Mouse (Mus musculus) heart, embryonic 10.5 days (tissue): ENCODE results near the gene Smim17. TPM values are rescaled to one million over a fixed set of nuclear protein-coding genes. Genes with fewer than 3 reads are reported as not detected.

Experiments used
- DNase-seq: peaks from one replicate; pipeline ENCODE4 v3.0.0-alpha.2; 2017; ENCODE audit warnings: low spot score
- H3K27ac ChIP-seq: fragments of 300-500 bp; sonication (generic); 2 replicates; pipeline ENCODE4 v1.5.1; 2016; ENCODE audit warnings: mild to moderate bottlenecking
- H3K27me3 ChIP-seq: fragments of 300-500 bp; sonication (generic); 2 replicates; pipeline ENCODE4 v1.6.1; 2016; ENCODE audit warnings: mild to moderate bottlenecking; ENCODE audit not compliant: poor library complexity, insufficient read depth, severe bottlenecking
- H3K36me3 ChIP-seq: fragments of 300-500 bp; sonication (generic); 2 replicates; pipeline ENCODE4 v1.6.1; 2016; ENCODE audit warnings: mild to moderate bottlenecking, moderate library complexity
- H3K4me1 ChIP-seq: fragments of 300-500 bp; sonication (generic); 2 replicates; pipeline ENCODE4 v1.6.1; 2016; ENCODE audit warnings: mild to moderate bottlenecking
- H3K4me3 ChIP-seq: fragments of 300-500 bp; sonication (generic); 2 replicates; pipeline ENCODE4 v1.5.1; 2016; ENCODE audit warnings: mild to moderate bottlenecking, moderate library complexity
- H3K9me3 ChIP-seq: fragments of 300-500 bp; sonication (generic); 2 replicates; pipeline ENCODE4 v1.6.1; 2016; ENCODE audit warnings: mild to moderate bottlenecking, moderate library complexity
- WGBS: fragments of 180-500 bp; shearing (Covaris S2); methylation state at CpG from one replicate; pipeline ENCODE4 v1.1.7; 2016; 5-methylcytosine and 5-hydroxymethylcytosine counted together
- polyA plus RNA-seq: library from polyadenylated mRNA; unstranded; fragments of >200 nt; fragmentation: Nextera tagmentation; extraction: Ambion mirVana; gene quantifications from 2 replicates; pipeline ENCODE4 v1.2.1, GENCODE M21; 2016

The Smim17 gene
- polyA plus RNA-seq, 1 experiment from 2014 or later: 0.18 TPM

- no peak for DNase-seq
- H3K27me3 ChIP-seq: no peaks in the 10 kb centered on the region
- WGBS: 86% methylated on average over 8 of the region's 8 CpGs
- H3K36me3 ChIP-seq: no peaks in the 10 kb centered on the region; the same call in 1 of the 2 replicates
- no peak overlapping the region for H3K4me3 ChIP-seq
- no peaks in the 10 kb centered on the region for H3K9me3 ChIP-seq
- no peak overlapping the region for H3K27ac ChIP-seq
- peaks cover 6% of the 10 kb centered on the region; the same call in 1 of the 2 replicates for H3K4me1 ChIP-seq
These were observed 20.1 kb upstream of the Smim17 start for GRCm38 (mm10) chr7:6378441-6378840.

GRCm38 (mm10) chr7:6381431-6381830 lies 17.1 kb upstream of the Smim17 start:
- DNase-seq: no peak
- Histone ChIP-seq H3K27me3 (no peaks in the 10 kb centered on the region), H3K9me3 (no peaks in the 10 kb centered on the region), H3K4me1 (peaks cover 6% of the 10 kb centered on the region; the same call in 1 of the 2 replicates), H3K36me3 (peaks cover 2% of the 10 kb centered on the region; the same call in 1 of the 2 replicates), H3K4me3 (no peak overlapping the region), H3K27ac (no peak overlapping the region)
- 80% methylated on average over 2 of the region's 2 CpGs for WGBS

GRCm38 (mm10) chr7:6383044-6383455 lies 15.5 kb upstream of the Smim17 start, which contains the start of gene Zfp28:
Zfp28 (plus strand) TSS chr7:6383295.
- Histone ChIP-seq H3K36me3 (peaks cover 13% of the 10 kb centered on the region), H3K9me3 (no peaks in the 10 kb centered on the region), H3K4me3 (peak within 1 kb of the TSS; percentile 70), H3K4me1 (peaks cover 6% of the 10 kb centered on the region; the same call in 1 of the 2 replicates), H3K27ac (peak within 1 kb of the TSS; percentile 86), H3K27me3 (no peaks in the 10 kb centered on the region)
- peak; percentile 99 for DNase-seq
- WGBS: 1% methylated on average over 28 of the region's 28 CpGs

- DNase-seq: no peak
- Histone ChIP-seq H3K27ac (no peak overlapping the region), H3K4me1 (peaks cover 6% of the 10 kb centered on the region; the same call in 1 of the 2 replicates), H3K27me3 (no peaks in the 10 kb centered on the region), H3K9me3 (no peaks in the 10 kb centered on the region), H3K36me3 (peaks cover 13% of the 10 kb centered on the region), H3K4me3 (peak overlapping the region; percentile 70)
- 59% methylated on average over 8 of the region's 8 CpGs for WGBS
These were observed 14.5 kb upstream of the Smim17 start for GRCm38 (mm10) chr7:6384011-6384410.

GRCm38 (mm10) chr7:6386995-6387394 lies 11.5 kb upstream of the Smim17 start:
- no peak overlapping the region for H3K27ac ChIP-seq
- H3K27me3 ChIP-seq: no peaks in the 10 kb centered on the region
- 92% methylated on average over 8 of the region's 8 CpGs for WGBS
- H3K4me3 ChIP-seq: no peak overlapping the region
- no peaks in the 10 kb centered on the region for H3K9me3 ChIP-seq
- H3K36me3 ChIP-seq: peaks cover 42% of the 10 kb centered on the region
- no peak for DNase-seq
- peaks cover 6% of the 10 kb centered on the region; the same call in 1 of the 2 replicates for H3K4me1 ChIP-seq

- DNase-seq: no peak
- Histone ChIP-seq H3K27me3 (no peaks in the 10 kb centered on the region), H3K27ac (no peak overlapping the region), H3K4me1 (no peaks in the 10 kb centered on the region), H3K4me3 (no peak overlapping the region), H3K36me3 (peaks cover 61% of the 10 kb centered on the region), H3K9me3 (no peaks in the 10 kb centered on the region)
- 88% methylated on average over 5 of the region's 5 CpGs for WGBS
These were observed 9.5 kb upstream of the Smim17 start for GRCm38 (mm10) chr7:6388971-6389370.

- Histone ChIP-seq H3K27ac (no peak overlapping the region), H3K27me3 (no peaks in the 10 kb centered on the region), H3K36me3 (peaks cover 66% of the 10 kb centered on the region), H3K4me3 (no peak overlapping the region), H3K9me3 (no peaks in the 10 kb centered on the region), H3K4me1 (no peaks in the 10 kb centered on the region)
- DNase-seq: no peak
- 74% methylated on average over 5 of the region's 5 CpGs for WGBS
These were observed 9.1 kb upstream of the Smim17 start for GRCm38 (mm10) chr7:6389449-6389848.

GRCm38 (mm10) chr7:6410043-6410442 lies 11.5 kb downstream of the Smim17 start, which contains the start of gene Gm20715:
Gm20715 (plus strand) TSS chr7:6410277.
- DNase-seq: peak; percentile 95
- Histone ChIP-seq H3K9me3 (no peaks in the 10 kb centered on the region), H3K27me3 (0 out of 2 replicates have a peak, but pooled peaks cover 2% of the 10 kb centered on the region), H3K36me3 (no peaks in the 10 kb centered on the region), H3K4me3 (no peak within 1 kb of the TSS), H3K4me1 (no peaks in the 10 kb centered on the region), H3K27ac (no peak within 1 kb of the TSS)
- 2% methylated on average over 17 of the region's 17 CpGs for WGBS

- H3K36me3 ChIP-seq: no peaks in the 10 kb centered on the region
- no peaks in the 10 kb centered on the region for H3K9me3 ChIP-seq
- no peaks in the 10 kb centered on the region for H3K4me1 ChIP-seq
- H3K27ac ChIP-seq: no peak overlapping the region
- 7% methylated on average over 21 of the region's 22 CpGs for WGBS
- 0 out of 2 replicates have a peak, but pooled peaks cover 4% of the 10 kb centered on the region for H3K27me3 ChIP-seq
- no peak for DNase-seq
- no peak overlapping the region for H3K4me3 ChIP-seq
These were observed 16.3 kb downstream of the Smim17 start for GRCm38 (mm10) chr7:6414626-6415441.

- Histone ChIP-seq H3K27ac (no peak overlapping the region), H3K4me3 (no peak overlapping the region), H3K9me3 (no peaks in the 10 kb centered on the region), H3K36me3 (no peaks in the 10 kb centered on the region), H3K4me1 (no peaks in the 10 kb centered on the region), H3K27me3 (0 out of 2 replicates have a peak, but pooled peaks cover 4% of the 10 kb centered on the region)
- DNase-seq: no peak
- 24% methylated on average over 8 of the region's 8 CpGs for WGBS
These were observed 16.9 kb downstream of the Smim17 start for GRCm38 (mm10) chr7:6415442-6415787.

GRCm38 (mm10) chr7:6419894-6420293 lies 21.4 kb downstream of the Smim17 start:
- Histone ChIP-seq H3K27ac (no peak overlapping the region), H3K4me3 (no peak overlapping the region)
- 70% methylated on average over 6 of the region's 6 CpGs for WGBS

GRCm38 (mm10) chr7:6429381-6429780 lies 30.9 kb downstream of the Smim17 start:
- no peak overlapping the region for H3K27ac ChIP-seq
- no peaks in the 10 kb centered on the region for H3K4me1 ChIP-seq
- WGBS: 90% methylated on average over 3 of the region's 3 CpGs
- DNase-seq: no peak
- no peak overlapping the region for H3K4me3 ChIP-seq
- peaks cover 21% of the 10 kb centered on the region for H3K9me3 ChIP-seq
- H3K27me3 ChIP-seq: no peaks in the 10 kb centered on the region
- no peaks in the 10 kb centered on the region for H3K36me3 ChIP-seq

More at GRCm38 (mm10) chr7:6419894-6420293, 21.4 kb downstream of the Smim17 start:
- H3K36me3 ChIP-seq: no peaks in the 10 kb centered on the region
- 0 out of 2 replicates have a peak, but pooled peaks cover 3% of the 10 kb centered on the region for H3K27me3 ChIP-seq
- H3K4me1 ChIP-seq: no peaks in the 10 kb centered on the region
- no peak for DNase-seq
- H3K9me3 ChIP-seq: peaks cover 4% of the 10 kb centered on the region; the same call in 1 of the 2 replicates

- no peak overlapping the region for H3K27ac ChIP-seq
- H3K27me3 ChIP-seq: no peaks in the 10 kb centered on the region
- peaks cover 17% of the 10 kb centered on the region for H3K9me3 ChIP-seq
- no peak for DNase-seq
- no peak overlapping the region for H3K4me3 ChIP-seq
- no peaks in the 10 kb centered on the region for H3K36me3 ChIP-seq
- WGBS: 32% methylated on average over 2 of the region's 2 CpGs
- no peaks in the 10 kb centered on the region for H3K4me1 ChIP-seq
These were observed 31.8 kb downstream of the Smim17 start for GRCm38 (mm10) chr7:6430342-6430741.
